Mouse (Mus musculus) kidney, postnatal 0 days (tissue): ENCODE measurements at regions not wholly inside any gene's neighbourhood (a gene's known extent, or its start where the extent isn't known, plus 50 kb on each side); places are given as distances from the start of the nearest gene placed in this dataset.

Experiments
- ATAC-seq: fragments of 200-750 bp; cut with Nextera tagmentation; replicated peaks from 2 replicates; pipeline ENCODE4 v1.8.0; 2017; ENCODE audit warnings: low read depth, moderate number of reproducible peaks, moderate TSS enrichment, moderate library complexity; ENCODE audit not compliant: low FRiP score
- DNase-seq: peaks from one replicate; pipeline ENCODE4 v3.0.0-alpha.2; 2016; ENCODE audit warnings: low spot score
- H3K27ac ChIP-seq: fragments of 300-500 bp; sonication (generic); 2 replicates; pipeline ENCODE4 v1.5.1; 2014; ENCODE audit warnings: mild to moderate bottlenecking
- H3K27me3 ChIP-seq: fragments of 300-500 bp; sonication (generic); 2 replicates; pipeline ENCODE4 v1.6.1; 2014; ENCODE audit warnings: low read length, mixed read lengths; ENCODE audit not compliant: insufficient read depth
- H3K36me3 ChIP-seq: fragments of 300-500 bp; sonication (generic); 2 replicates; pipeline ENCODE4 v1.6.1; 2014; ENCODE audit warnings: low read length, mixed read lengths; ENCODE audit not compliant: insufficient read depth
- H3K4me1 ChIP-seq: fragments of 300-500 bp; sonication (generic); replicated peaks from 2 replicates; pipeline ENCODE4 v1.6.1; 2014; ENCODE audit warnings: antibody characterized with exemption, low read length, mixed read lengths; ENCODE audit not compliant: insufficient read depth
- H3K4me2 ChIP-seq: fragments of 300-500 bp; sonication (generic); 2 replicates; pipeline ENCODE4 v1.6.1; 2014; ENCODE audit warnings: mild to moderate bottlenecking, low read length, moderate library complexity, mixed read lengths
- H3K4me3 ChIP-seq: fragments of 300-500 bp; sonication (generic); replicated peaks from 2 replicates; pipeline ENCODE4 v1.5.1; 2014; ENCODE audit warnings: low read depth, low read length
- H3K9ac ChIP-seq: fragments of 300-500 bp; sonication (generic); 2 replicates; pipeline ENCODE4 v1.6.1; 2014; ENCODE audit warnings: low read depth, low read length
- H3K9me3 ChIP-seq: fragments of 300-500 bp; sonication (generic); replicated peaks from 2 replicates; pipeline ENCODE4 v1.6.1; 2016; ENCODE audit warnings: low read length, inconsistent platforms, mixed read lengths
- CTCF ChIP-seq: IDR thresholded peaks from 2 replicates; pipeline ENCODE4 v1.5.1; 2016; ENCODE audit warnings: antibody characterized with exemption, low read depth, mild to moderate bottlenecking, moderate library complexity
- WGBS: fragments of 180-500 bp; shearing (Covaris S2); extraction: QIAGEN DNeasy Blood & Tissue Kit; methylation state at CpG from one replicate; pipeline ENCODE4 v1.1.7; 2014; 5-methylcytosine and 5-hydroxymethylcytosine counted together

DNA sequence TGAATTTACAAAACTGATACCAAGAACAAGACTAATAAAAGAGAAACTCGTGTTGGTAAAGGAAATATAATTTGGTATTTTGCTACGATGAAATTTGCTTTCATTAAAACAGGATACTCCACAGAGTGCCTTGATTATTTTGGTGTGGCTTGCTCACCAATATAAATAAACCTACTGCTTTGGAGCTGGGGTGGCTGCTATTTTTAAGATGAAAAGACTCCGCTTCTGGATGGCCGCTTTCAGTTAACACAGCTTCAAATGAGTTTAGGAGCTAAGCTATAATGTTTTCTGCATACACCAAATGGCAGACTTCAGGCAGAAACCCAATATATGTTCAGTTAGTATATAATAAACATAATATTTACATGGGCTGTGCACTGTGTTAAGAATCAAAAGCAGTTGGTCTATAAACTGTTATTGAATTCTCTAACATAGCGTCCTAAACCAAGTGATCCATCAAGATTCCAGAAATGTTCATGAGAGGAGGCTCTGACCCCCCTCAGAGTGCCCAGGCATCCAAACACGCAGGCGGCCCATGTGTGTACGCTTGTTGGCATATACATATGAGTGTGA lies 215.1 kb upstream of the Pou3f3 start:
- 78% methylated on average over 8 of the region's 8 CpGs for WGBS
- ATAC-seq = no peak
- TF ChIP-seq CTCF = no peak

GRCm38 (mm10) chr1:42489563-42489962 lies 206.0 kb upstream of the Pou3f3 start:
- Histone ChIP-seq H3K9me3 (no peaks in the 10 kb centered on the region), H3K36me3 (no peaks in the 10 kb centered on the region), H3K4me3 (no peak overlapping the region), H3K9ac (no peak overlapping the region), H3K27ac (no peak overlapping the region), H3K4me1 (0 out of 2 replicates have a peak, but pooled peaks cover 6% of the 10 kb centered on the region), H3K27me3 (no peaks in the 10 kb centered on the region), H3K4me2 (no peak overlapping the region)
- ATAC-seq = peak; percentile 70; the same call in 1 of the 2 replicates
- no peak for TF ChIP-seq CTCF
- WGBS = 35% methylated on average over 5 of the region's 5 CpGs
- DNase-seq = peak; percentile 33

More for the DNA sequence above, 215.1 kb upstream of the Pou3f3 start:
- Histone ChIP-seq H3K9ac (no peak overlapping the region), H3K36me3 (no peaks in the 10 kb centered on the region), H3K4me2 (no peak overlapping the region), H3K4me3 (no peak overlapping the region), H3K4me1 (no peaks in the 10 kb centered on the region), H3K27me3 (no peaks in the 10 kb centered on the region), H3K27ac (no peak overlapping the region), H3K9me3 (no peaks in the 10 kb centered on the region)
- no peak for DNase-seq

DNA sequence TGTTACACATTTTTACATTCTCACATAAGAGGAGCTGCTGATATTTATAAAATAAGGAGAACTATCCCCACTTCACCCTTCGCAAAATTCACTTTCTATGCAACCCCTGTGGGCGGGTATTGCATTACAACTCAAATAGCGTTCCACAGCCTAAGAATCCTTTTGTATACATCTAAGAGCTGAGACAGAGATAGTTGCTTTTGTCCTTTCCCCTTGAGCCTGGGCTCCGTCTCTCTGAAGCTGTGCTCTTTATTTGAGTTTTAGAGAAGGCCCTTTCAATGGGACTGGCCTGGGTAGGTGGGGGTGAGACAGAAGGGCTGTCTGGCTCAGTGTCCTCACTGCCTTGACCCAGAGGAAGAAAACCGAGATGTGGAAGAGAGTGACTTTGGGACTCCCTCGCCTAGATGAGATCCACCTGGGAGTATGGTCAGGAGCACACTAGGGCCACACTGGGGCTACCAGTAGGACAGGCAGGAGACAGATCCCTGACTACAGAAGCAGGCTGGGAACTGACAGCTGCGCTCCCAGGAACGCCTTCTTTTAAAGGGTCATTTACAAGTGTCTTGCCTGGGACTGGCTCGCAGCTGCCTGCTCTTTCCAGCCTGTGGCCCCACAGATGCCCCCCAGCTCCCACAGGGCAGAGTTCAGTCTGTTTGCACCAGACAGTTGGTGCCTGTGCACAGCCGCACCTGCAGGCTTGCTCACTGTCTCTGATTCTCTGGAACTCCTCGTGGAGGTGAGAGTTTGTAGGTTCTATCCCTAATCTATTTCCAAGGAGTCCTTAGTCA lies 204.5 kb upstream of the Pou3f3 start:
- Histone ChIP-seq H3K9ac (peak overlapping the region; percentile 49), H3K4me2 (peak overlapping the region; percentile 59), H3K27ac (0 out of 2 replicates have a peak overlapping the region, but pooled peaks have one; percentile 13), H3K36me3 (no peaks in the 10 kb centered on the region), H3K4me1 (0 out of 2 replicates have a peak, but pooled peaks cover 6% of the 10 kb centered on the region), H3K9me3 (no peaks in the 10 kb centered on the region), H3K27me3 (no peaks in the 10 kb centered on the region), H3K4me3 (peak overlapping the region; percentile 26)
- DNase-seq (no peak), ATAC-seq (0 out of 2 replicates have a peak, but pooled peaks have one; percentile 49)
- 28% methylated on average over 11 of the region's 11 CpGs for WGBS
- no peak for TF ChIP-seq CTCF

GRCm38 (mm10) chr1:42491644-42492277 lies 203.8 kb upstream of the Pou3f3 start:
- Histone ChIP-seq H3K9ac (peak overlapping the region; percentile 49), H3K27me3 (no peaks in the 10 kb centered on the region), H3K4me3 (peak overlapping the region; percentile 26), H3K9me3 (no peaks in the 10 kb centered on the region), H3K27ac (peak overlapping the region; percentile 13; the same call in 1 of the 2 replicates), H3K36me3 (no peaks in the 10 kb centered on the region), H3K4me1 (0 out of 2 replicates have a peak, but pooled peaks cover 6% of the 10 kb centered on the region), H3K4me2 (peak overlapping the region; percentile 59)
- no peak for DNase-seq
- no peak for ATAC-seq
- no peak for TF ChIP-seq CTCF
- WGBS = 4% methylated on average over 35 of the region's 35 CpGs

- no peaks in the 10 kb centered on the region for H3K36me3 ChIP-seq
- H3K4me2 ChIP-seq = no peak overlapping the region
- H3K4me1 ChIP-seq = no peaks in the 10 kb centered on the region
- H3K9ac ChIP-seq = no peak overlapping the region
- DNase-seq (peak; percentile 24), ATAC-seq (peak; percentile 71)
- no peak overlapping the region for H3K4me3 ChIP-seq
- no peaks in the 10 kb centered on the region for H3K9me3 ChIP-seq
- no peaks in the 10 kb centered on the region for H3K27me3 ChIP-seq
- 47% methylated on average over 3 of the region's 3 CpGs for WGBS
- no peak for TF ChIP-seq CTCF
- no peak overlapping the region for H3K27ac ChIP-seq
These were observed 199.5 kb upstream of the Pou3f3 start for GRCm38 (mm10) chr1:42496022-42496421.

DNA sequence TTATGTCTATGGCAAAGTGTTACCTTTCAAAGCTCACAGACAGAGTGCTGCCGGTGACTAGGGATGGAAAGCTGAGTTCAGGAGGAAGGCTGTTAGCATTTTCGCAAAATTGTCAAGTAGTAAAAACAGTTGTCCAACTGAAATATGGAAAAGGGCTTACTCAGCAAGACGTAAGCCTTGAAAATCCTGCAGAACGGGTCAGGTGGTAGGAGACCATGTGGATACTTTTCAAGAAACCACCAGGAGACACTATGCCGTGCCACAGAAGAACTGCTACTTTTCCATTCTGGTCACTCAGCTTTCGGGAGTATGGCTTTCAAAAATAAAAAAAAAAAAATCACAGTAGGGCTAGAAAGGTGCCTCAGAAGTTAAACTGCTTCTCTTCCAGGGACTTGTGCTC lies 199.1 kb upstream of the Pou3f3 start:
- no peak overlapping the region for H3K4me2 ChIP-seq
- H3K9me3 ChIP-seq = no peaks in the 10 kb centered on the region
- ATAC-seq = 0 out of 2 replicates have a peak, but pooled peaks have one; percentile 40
- no peak overlapping the region for H3K9ac ChIP-seq
- H3K36me3 ChIP-seq = no peaks in the 10 kb centered on the region
- H3K4me3 ChIP-seq = no peak overlapping the region
- 34% methylated on average over 6 of the region's 6 CpGs for WGBS
- DNase-seq = no peak
- H3K27me3 ChIP-seq = no peaks in the 10 kb centered on the region
- no peak for TF ChIP-seq CTCF
- no peak overlapping the region for H3K27ac ChIP-seq
- no peaks in the 10 kb centered on the region for H3K4me1 ChIP-seq
